Mouse (Mus musculus): Measurements from ENCODE around the gene Gm11238.

DNA sequence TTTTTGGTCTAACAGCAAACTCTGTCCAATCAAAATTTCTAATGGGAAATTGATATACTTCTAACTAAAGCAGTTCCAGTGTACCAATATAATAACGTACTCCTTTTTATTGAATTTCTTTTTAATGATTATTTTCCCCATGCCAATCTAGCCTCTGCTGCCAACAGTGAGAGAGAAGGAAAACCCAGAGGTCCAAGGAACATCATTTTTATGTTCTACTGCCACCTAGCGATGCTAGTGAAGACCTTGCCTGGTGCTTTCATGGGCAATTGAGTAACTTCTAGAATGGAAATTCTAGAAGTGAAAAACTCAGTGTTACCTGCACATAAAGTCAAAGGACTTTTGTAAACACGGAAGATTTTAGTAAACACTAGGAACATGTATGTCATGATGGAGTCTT, 8.4 kb upstream of the Gm11238 start:
- TF ChIP-seq CTCF (IDR thresholded peaks at IDR 0.05; ENCODE audit: borderline replicate concordance, control insufficient read depth, extremely low read depth, insufficient read depth, low read length, poor library complexity) (no peak), POLR2A (IDR thresholded peaks at IDR 0.05; ENCODE audit: control insufficient read depth, extremely low read depth, insufficient read depth, low read length, poor library complexity) (no peak)

Measured in thymus, adult 2 months (tissue).